Mouse (Mus musculus) layer of hippocampus, adult 6 months (tissue): ENCODE results near the gene Gm10251. TPM values are rescaled to one million over a fixed set of nuclear protein-coding genes. Genes with fewer than 3 reads are reported as not detected.

Experiments used
- long read RNA-seq, 2 experiments: library from polyadenylated mRNA; unstranded; transcript quantifications; one replicate each; pipeline ENCODE4 v2.0.0; 2019 to 2020
- polyA plus RNA-seq: library from polyadenylated mRNA; unstranded; fragments of <200 nt; fragmentation: Nextera tagmentation; gene quantifications from 2 replicates; pipeline ENCODE4 v1.2.3, GENCODE M21; 2021

Gene Gm10251
- not detected in 2 replicates for polyA plus RNA-seq
- long read RNA-seq, experiment 1 = 0 reads
- long read RNA-seq, experiment 2 = 0 reads

GRCm38 (mm10) chr14:6684070-6684469, at the start of gene Gm10251:
Gene Gm10251, minus strand, starts transcription at chr14:6684170.

GRCm38 (mm10) chr14:6720151-6720550, 36.2 kb upstream of the Gm10251 start, which contains the start of gene Gm8050:
Gene Gm8050, minus strand, starts transcription at chr14:6720251.

DNA sequence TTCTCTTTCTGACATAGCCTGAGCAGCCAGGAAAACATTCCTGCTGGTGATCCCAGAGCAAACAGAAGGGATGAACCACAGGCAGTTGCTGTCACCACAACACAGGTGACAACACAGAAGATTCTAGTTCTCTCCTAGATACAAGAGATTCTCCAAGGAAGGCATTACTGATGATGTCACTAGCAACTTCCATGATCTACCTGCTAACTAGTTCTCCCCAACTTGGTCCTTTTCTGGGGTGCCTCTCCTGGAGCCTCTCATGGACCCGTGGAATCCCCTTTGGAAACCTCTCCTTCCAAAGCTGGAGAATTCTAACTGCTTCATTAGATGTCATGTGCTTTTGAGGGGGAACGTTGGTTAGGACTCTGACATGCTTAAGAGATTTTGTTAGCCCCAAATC, 61.7 kb downstream of the Gm10251 start, which contains the start of gene Gm3460:
Gene Gm3460 (minus strand): TSS at position 101 of the 400 bp plus-strand sequence.

GRCm38 (mm10) chr14:6590513-6590912, 93.5 kb downstream of the Gm10251 start, which contains the start of gene Gm3629:
Gene Gm3629, minus strand, starts transcription at chr14:6590613.

Other genes with a start within 250 kb of the Gm10251 start
- gene Gm3594, start 239.6 kb downstream of the Gm10251 start, polyA plus RNA-seq = not detected in 2 replicates
- not detected in 2 replicates for gene Gm8356, start 146.9 kb downstream of the Gm10251 start, polyA plus RNA-seq
- gene Gm3629, start 93.6 kb downstream of the Gm10251 start, polyA plus RNA-seq = not detected in 2 replicates
- gene Gm3460, start 61.8 kb downstream of the Gm10251 start, polyA plus RNA-seq = not detected in 2 replicates
- not detected in 2 replicates for gene Gm8050, start 36.1 kb upstream of the Gm10251 start, polyA plus RNA-seq
- gene Gm3636, start 58.2 kb upstream of the Gm10251 start, polyA plus RNA-seq = 1.8 and 2.0 TPM in 2 replicates
- gene Gm8362, start 90.2 kb upstream of the Gm10251 start, polyA plus RNA-seq = not detected in 2 replicates
- gene Gm3642, start 156.1 kb upstream of the Gm10251 start, polyA plus RNA-seq = not detected in 2 replicates
- gene Gm3667, start 205.8 kb upstream of the Gm10251 start, polyA plus RNA-seq = 2.6 TPM in 2 replicates